1 mouse cellular context compared by ENCODE assay signal in genomic region chr4:88515250-88515649, GRCm38 (mm10).
A peak's percentile ranks its signal among the peaks of the same experiment; 100 is the strongest.
TF ChIP-seq lines count a peak whose summit lies in the region.

No protein-coding gene starts in this region.

TF ChIP-seq in MEL, 35 proteins besides CTCF, POLR2A, EP300 and RAD21 (continued from another document):
- no peak for TF ChIP-seq ZNF384 (IDR thresholded peaks at IDR 0.05; ENCODE audit: low read depth, low read length)
- TF ChIP-seq HCFC1 (IDR thresholded peaks at IDR 0.05; ENCODE audit: low read depth, low read length) = no peak
- TF ChIP-seq USF2 (IDR thresholded peaks at IDR 0.05; ENCODE audit: borderline replicate concordance in 1 of 2, insufficient read depth in 1 of 2, low read depth in 1 of 2, low read length in 2 of 2) = no peak
- TF ChIP-seq ELF1 (IDR thresholded peaks at IDR 0.05; ENCODE audit: low read depth, low read length) = 0 out of 2 replicates have a peak, but pooled peaks have one; percentile 21
- no peak for TF ChIP-seq MAFK (IDR thresholded peaks at IDR 0.05; ENCODE audit: borderline replicate concordance, low read depth, low read length)
- TF ChIP-seq GATA1 (IDR thresholded peaks at IDR 0.05; ENCODE audit: low read depth, low read length) = no peak
- TF ChIP-seq ZC3H11A (IDR thresholded peaks at IDR 0.05; ENCODE audit: low read depth, low read length) = no peak
- TF ChIP-seq ETS1 (IDR thresholded peaks at IDR 0.05; ENCODE audit: low read depth, low read length) = no peak
- TF ChIP-seq MYC (IDR thresholded peaks at IDR 0.05; ENCODE audit: low read depth, low read length) = peak; percentile 95
- peak; percentile 91 for TF ChIP-seq MAX (IDR thresholded peaks at IDR 0.05; ENCODE audit: low read length)
- no peak for TF ChIP-seq SMC3 (IDR thresholded peaks at IDR 0.05; ENCODE audit: low read depth, low read length)
- TF ChIP-seq SIN3A (IDR thresholded peaks at IDR 0.05; ENCODE audit: low read length) = peak; percentile 52
- TF ChIP-seq BHLHE40 (IDR thresholded peaks at IDR 0.05; ENCODE audit: borderline replicate concordance, low read depth, low read length) = peak; percentile 56; the same call in 1 of the 2 replicates
- no peak for TF ChIP-seq TAL1 (IDR thresholded peaks at IDR 0.05; ENCODE audit: low read length)
- no peak for TF ChIP-seq USF1 (IDR thresholded peaks at IDR 0.05; ENCODE audit: low read depth, low read length)
- no peak for TF ChIP-seq GABPA (IDR thresholded peaks at IDR 0.05; ENCODE audit: low read depth, low read length)
- no peak for TF ChIP-seq JUND (IDR thresholded peaks at IDR 0.05; ENCODE audit: low read depth, low read length)
- no peak for TF ChIP-seq POLR2AphosphoS2 (IDR thresholded peaks at IDR 0.05; ENCODE audit: low read length)
- no peak for TF ChIP-seq MYB (IDR thresholded peaks at IDR 0.05; ENCODE audit: low read depth, low read length)
- no peak for TF ChIP-seq ZKSCAN1 (IDR thresholded peaks at IDR 0.05; ENCODE audit: low read depth, low read length)
- no peak for TF ChIP-seq E2F4 (IDR thresholded peaks at IDR 0.05; ENCODE audit: borderline replicate concordance, low read depth, low read length)
- TF ChIP-seq NRF1 (IDR thresholded peaks at IDR 0.05; ENCODE audit: insufficient read depth, low read depth, low read length, poor library complexity, severe bottlenecking) = no peak
- TF ChIP-seq MEF2A (IDR thresholded peaks at IDR 0.05; ENCODE audit: extremely low read depth, insufficient replicate concordance, low read depth, low read length, poor library complexity, severe bottlenecking) = no peak
- TF ChIP-seq TCF12 (IDR thresholded peaks at IDR 0.05; ENCODE audit: low read depth, low read length) = no peak
- no peak; the same call in 1 of the 2 replicates for TF ChIP-seq NELFE (IDR thresholded peaks at IDR 0.05; ENCODE audit: low read depth, low read length)
- no peak for TF ChIP-seq KAT2A (conservative IDR thresholded peaks at IDR 0.05; ENCODE audit: low read depth, low read length)
- peak; percentile 78 for TF ChIP-seq MXI1 (IDR thresholded peaks at IDR 0.05; ENCODE audit: low read depth, low read length)
- TF ChIP-seq CHD1 (IDR thresholded peaks at IDR 0.05; ENCODE audit: low read depth, low read length) = no peak
- no peak for TF ChIP-seq MAZ (IDR thresholded peaks at IDR 0.05; ENCODE audit: low read depth, low read length)
- no peak for TF ChIP-seq TBP (IDR thresholded peaks at IDR 0.05; ENCODE audit: low read depth, low read length)
